In the genomic region with DNA sequence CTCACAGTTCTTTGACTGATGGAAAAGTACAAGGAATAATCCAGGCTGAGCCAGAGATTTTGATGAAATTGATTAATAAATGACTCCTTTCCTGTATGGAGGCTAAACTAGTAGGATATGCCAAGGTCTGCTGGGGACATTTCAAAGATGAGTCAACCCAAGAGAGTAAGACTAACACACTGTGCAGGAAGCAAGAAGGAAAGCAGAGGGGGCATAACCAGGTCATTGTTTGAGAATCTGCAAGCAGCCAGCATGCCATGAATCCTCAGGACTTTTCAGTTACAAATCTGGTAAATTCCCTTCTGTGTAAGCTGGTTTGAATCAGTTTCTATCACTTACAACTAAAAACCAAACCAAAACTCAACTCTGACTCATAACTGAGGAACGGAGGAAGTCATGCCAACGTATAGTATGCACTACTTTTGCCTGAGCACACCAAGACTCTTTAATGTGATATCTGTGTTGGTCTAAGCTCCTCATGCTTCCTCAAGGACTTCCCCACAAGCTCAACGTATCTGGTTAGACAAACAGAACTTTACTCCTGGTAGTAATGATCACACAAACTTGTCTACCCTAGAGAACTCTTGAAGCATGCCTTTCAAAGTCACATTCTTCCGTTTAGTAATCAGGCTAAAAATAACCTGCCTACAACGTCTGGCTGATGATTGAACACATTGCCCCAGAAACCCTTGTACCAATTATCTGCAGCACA, we compare ENCODE assay signal across 14 mouse cellular contexts.
DNase-seq lines count a peak whose midpoint lies in the region; ATAC-seq lines count a peak whose summit lies in the region.
"Had no signal": no experiment of that assay in that cellular context is flagged by ENCODE, and none has a peak within 500 bp of the region (broad histone marks: within the 10 kb centered on the region; RNA-seq: fewer than 3 reads in every experiment).

No protein-coding gene starts in this region.

- peak overlapping the region; percentile 81 to 88 for H3K27ac ChIP-seq in heart, embryonic 14.5 days (replicated peaks in 1 of 2; ENCODE audit: control insufficient read depth in 1 of 2, insufficient read depth in 1 of 2, low read depth in 2 of 2, low read length in 2 of 2)
- H3K27ac ChIP-seq: hindbrain, embryonic 15.5 days; limb, embryonic 15.5 days had no signal

- WGBS in heart, embryonic 14.5 days, result 17% methylated on average over 5 of the region's 5 CpGs

- no peak for ATAC-seq in heart, embryonic 14.5 days (ENCODE audit: insufficient number of reproducible peaks, insufficient read depth, low FRiP score, low read depth)
- no peak for ATAC-seq in inflammation-experienced regulatory T-cells, adult 6 months
- ATAC-seq: forebrain, postnatal 0 days had no signal

- no peaks in the 10 kb centered on the region for H3K36me3 ChIP-seq in heart, embryonic 14.5 days (ENCODE audit: control insufficient read depth, insufficient read depth, low read length)
- H3K36me3 ChIP-seq: hindbrain, embryonic 15.5 days; limb, embryonic 15.5 days had no signal

- H3K4me2 ChIP-seq in heart, embryonic 14.5 days (ENCODE audit: low read length), result 0 out of 2 replicates have a peak overlapping the region, but pooled peaks have one; percentile 6
- H3K4me2 ChIP-seq: hindbrain, embryonic 15.5 days; limb, embryonic 15.5 days had no signal

- H3K4me3 ChIP-seq in heart, embryonic 14.5 days (ENCODE audit: control insufficient read depth in 1 of 2, insufficient read depth in 1 of 2, low read depth in 1 of 2, low read length in 2 of 2), result no peak overlapping the region
- H3K4me3 ChIP-seq: hindbrain, embryonic 15.5 days; limb, embryonic 15.5 days had no signal

- peak; percentile 51 for DNase-seq in kidney, adult 11 months
- no peak for DNase-seq in kidney, postnatal 4 days
- DNase-seq in 3134 (ENCODE audit: extremely low read depth, insufficient read length, low spot score) (peak; percentile 62), NIH3T3 (ENCODE audit: low read depth) (peak; percentile 86)
- DNase-seq in neural tube, embryonic 10.5 days (ENCODE audit: extremely low spot score, low spot score), result no peak
- DNase-seq: adrenal gland, postnatal 36 days; forebrain, postnatal 0 days; gastrocnemius, postnatal 36 days; right cerebral cortex, postnatal 14 days had no signal

- H3K27me3 ChIP-seq in heart, embryonic 14.5 days (ENCODE audit: control insufficient read depth, insufficient read depth, low read length), result no peaks in the 10 kb centered on the region
- H3K27me3 ChIP-seq: CH12.LX; hindbrain, embryonic 15.5 days; limb, embryonic 15.5 days had no signal

- peaks cover 10 to 24% of the 10 kb centered on the region in 2 experiments for H3K4me1 ChIP-seq in heart, embryonic 14.5 days (ENCODE audit: control insufficient read depth in 2 of 2, insufficient read depth in 2 of 2, low read length in 2 of 2)
- H3K4me1 ChIP-seq: limb, embryonic 15.5 days had no signal

- no peak overlapping the region for H3K9ac ChIP-seq in heart, embryonic 14.5 days (ENCODE audit: low read length)
- H3K9ac ChIP-seq: forebrain, postnatal 0 days; hindbrain, embryonic 15.5 days; limb, embryonic 15.5 days had no signal

- 0 out of 2 replicates have a peak, but pooled peaks cover 3% of the 10 kb centered on the region for H3K9me3 ChIP-seq in heart, embryonic 14.5 days (ENCODE audit: control insufficient read depth, low read length)
- H3K9me3 ChIP-seq: hindbrain, embryonic 15.5 days; limb, embryonic 15.5 days had no signal

Comparison
In these comparisons a context has a peak if more than half of its experiments do, and no peak if none do; other contexts are left out.
1. DNase-seq: peak in kidney, adult 11 months (single experiment), 3134 (single experiment) and NIH3T3 (single experiment); none in kidney, postnatal 4 days (0 of 2) and neural tube, embryonic 10.5 days (single experiment).